Mouse (Mus musculus): Measurements from ENCODE around the gene Ssxb3.
"Not testable (repeated sequence)": the region's sequence is repeated elsewhere in the genome, so short reads cannot be mapped to it uniquely, and the experiment has no call there.

Ssxb3 gene

GRCm38 (mm10) chrX:8591716-8592115, at the start of gene Ssxb3:
Gene Ssxb3 (minus strand): TSS chrX:8591816.
- not testable (repeated sequence) for DNase-seq (ENCODE audit: low read depth)

DNA sequence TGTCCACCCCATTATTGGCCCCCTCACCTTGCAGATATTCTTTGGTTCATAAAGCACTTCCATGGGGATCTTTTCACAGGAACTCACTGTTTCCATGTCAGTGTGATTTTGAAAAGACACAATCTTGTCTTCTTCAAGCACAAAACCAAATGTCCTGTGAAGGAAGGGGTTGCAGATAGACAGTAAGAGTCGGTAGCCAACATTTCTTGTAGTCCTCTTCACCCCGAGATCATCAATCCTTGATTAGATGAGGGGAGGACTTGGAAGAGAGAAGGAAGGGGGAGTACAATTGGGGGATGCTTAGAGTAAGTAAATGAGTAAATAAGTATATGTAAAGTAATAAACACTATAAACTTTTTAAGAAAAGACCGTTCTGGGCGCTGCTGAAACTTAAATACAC, 43.5 kb downstream of the Ssxb3 start, which contains the start of gene Ssxb6:
Gene Ssxb6 (minus strand): TSS at position 101 of the 400 bp plus-strand sequence.
- DNase-seq (ENCODE audit: low read depth) = not testable (repeated sequence)
